ENCODE assay signal across 8 mouse cellular contexts in genomic region chr3:65391222-65391783, GRCm38 (mm10). TPM values are rescaled to one million over a fixed set of nuclear protein-coding genes. Genes with fewer than 3 reads are reported as not detected.
DNase-seq lines count a peak whose midpoint lies in the region; ATAC-seq and TF ChIP-seq lines count a peak whose summit lies in the region.

No protein-coding gene starts in this region.

- WGBS in spleen, adult 2 months = 43% methylated on average over 6 of the region's 6 CpGs
- 38% methylated on average over 6 of the region's 6 CpGs for whole genome bisulfite sequencing in liver, embryonic 12.5 days (ENCODE audit: insufficient replicate concordance)

- no peak for TF ChIP-seq CTCF in spleen, adult 2 months (IDR thresholded peaks at IDR 0.05; ENCODE audit: extremely low read depth, insufficient read depth, insufficient read length, insufficient replicate concordance)

- peak overlapping the region; percentile 96 for H3K4me3 ChIP-seq in spleen, adult 2 months (ENCODE audit: extremely low read depth, insufficient read depth, insufficient read length)
- peak overlapping the region; percentile 82 for H3K4me3 ChIP-seq in liver, embryonic 12.5 days

- H3K27me3 ChIP-seq in spleen, adult 2 months (ENCODE audit: control insufficient read depth, insufficient read depth, low read length) = no peaks in the 10 kb centered on the region
- H3K27me3 ChIP-seq in liver, embryonic 12.5 days (replicated peaks) = no peaks in the 10 kb centered on the region

- ATAC-seq in liver, embryonic 12.5 days = no peak

- peak; percentile 9 for DNase-seq in embryo, embryonic 11.5 days (ENCODE audit: low read depth, low spot score)
- no peak for DNase-seq in embryo, embryonic 10 days (ENCODE audit: low spot score)
- DNase-seq in spleen, adult 2 months (ENCODE audit: low read depth in 1 of 2, low spot score in 2 of 2) = no peak
- DNase-seq in spleen, postnatal 14 days (ENCODE audit: low spot score in 2 of 2) = no peak
- no peak for DNase-seq in Muller cell, postnatal 12 days (ENCODE audit: inconsistent ontology term)
- no peak for DNase-seq in left cerebral cortex, adult 8-10 months (ENCODE audit: low spot score in 2 of 2)
- no peak for DNase-seq in thymus, postnatal 25 days

- H3K36me3 ChIP-seq in spleen, adult 2 months (ENCODE audit: control insufficient read depth, insufficient read depth, low read length) = peaks cover 20% of the 10 kb centered on the region
- peaks cover 40% of the 10 kb centered on the region for H3K36me3 ChIP-seq in liver, embryonic 12.5 days

- no peak for TF ChIP-seq POLR2A in spleen, adult 2 months (IDR thresholded peaks at IDR 0.05; ENCODE audit: low read depth, low read length)

- no peaks in the 10 kb centered on the region for H3K9me3 ChIP-seq in liver, embryonic 12.5 days (replicated peaks)

- peak overlapping the region; percentile 78 for H3K9ac ChIP-seq in liver, embryonic 12.5 days

- no peak overlapping the region for H3K27ac ChIP-seq in spleen, adult 2 months (ENCODE audit: insufficient read depth, low read length)
- peak overlapping the region; percentile 72; the same call in 1 of the 2 replicates for H3K27ac ChIP-seq in liver, embryonic 12.5 days

- no peaks in the 10 kb centered on the region for H3K4me1 ChIP-seq in spleen, adult 2 months (ENCODE audit: control insufficient read depth, insufficient read depth, insufficient read length)
- H3K4me1 ChIP-seq in liver, embryonic 12.5 days = peaks cover 13% of the 10 kb centered on the region

- H3K4me2 ChIP-seq in liver, embryonic 12.5 days = peak overlapping the region; percentile 80

RNA-seq across cellular contexts. Expression of gene Ssr3, which starts 1.1 kb away (rescaled TPM):
- polyA plus RNA-seq in spleen, adult 2 months (2012; rRNA removed) = 21.8 and 21.9 TPM in 2 replicates
- 138 TPM in 2 replicates for polyA plus RNA-seq in liver, embryonic 12.5 days (2016; fragmentation: Nextera tagmentation; extraction: Ambion mirVana)
- 100 to 1,000 TPM in 2 of 4 experiments, 10 to 100 TPM in 2; 95.7 to 105 (median 99.9) TPM for total RNA-seq in left cerebral cortex, adult 8-10 months (2022)
